Mouse (Mus musculus) forebrain, postnatal 0 days (tissue): ENCODE data around the gene Tiparp. TPM values are rescaled to one million over a fixed set of nuclear protein-coding genes. Genes with fewer than 3 reads are reported as not detected.

Source experiments
- ATAC-seq: fragments of 200-750 bp; cut with Nextera tagmentation; 2 replicates; pipeline ENCODE4 v1.8.0; 2017; ENCODE audit warnings: mild to moderate bottlenecking, moderate library complexity
- DNase-seq: peaks from one replicate; pipeline ENCODE4 v3.0.0-alpha.2; 2015
- H3K27ac ChIP-seq: fragments of 300-500 bp; sonication (generic); 2 replicates; pipeline ENCODE4 v1.5.1; 2014; ENCODE audit warnings: low read depth, mild to moderate bottlenecking, antibody characterized with exemption, low read length, moderate library complexity, mixed read lengths
- H3K27me3 ChIP-seq: fragments of 300-500 bp; sonication (generic); 2 replicates; pipeline ENCODE4 v1.6.1; 2014; ENCODE audit warnings: mild to moderate bottlenecking, low read length, mixed read lengths; ENCODE audit not compliant: insufficient read depth
- H3K36me3 ChIP-seq: fragments of 300-500 bp; sonication (generic); 2 replicates; pipeline ENCODE4 v1.6.1; 2014; ENCODE audit warnings: mild to moderate bottlenecking, moderate library complexity; ENCODE audit not compliant: insufficient read depth
- H3K4me1 ChIP-seq: fragments of 300-500 bp; sonication (generic); 2 replicates; pipeline ENCODE4 v1.6.1; 2014; ENCODE audit warnings: antibody characterized with exemption; ENCODE audit not compliant: insufficient read depth
- H3K4me2 ChIP-seq: fragments of 300-500 bp; sonication (generic); 2 replicates; pipeline ENCODE4 v1.6.1; 2014; ENCODE audit warnings: low read depth, mild to moderate bottlenecking, moderate library complexity
- H3K4me3 ChIP-seq: fragments of 300-500 bp; sonication (generic); 2 replicates; pipeline ENCODE4 v1.5.1; 2014; ENCODE audit warnings: low read depth, low read length, mixed read lengths
- H3K9ac ChIP-seq: fragments of 300-500 bp; sonication (generic); 2 replicates; pipeline ENCODE4 v1.6.1; 2014; ENCODE audit warnings: mild to moderate bottlenecking
- H3K9me3 ChIP-seq: fragments of 300-500 bp; sonication (generic); 2 replicates; pipeline ENCODE4 v1.6.1; 2016; ENCODE audit warnings: low read length
- CTCF ChIP-seq: sonication (generic); IDR thresholded peaks from 2 replicates; pipeline ENCODE4 v1.5.1; 2016; ENCODE audit warnings: antibody characterized with exemption, control low read depth, low read depth
- WGBS: fragments of 180-500 bp; shearing (Covaris S2); extraction: QIAGEN DNeasy Blood & Tissue Kit; methylation state at CpG from one replicate; pipeline ENCODE4 v1.1.7; 2014; 5-methylcytosine and 5-hydroxymethylcytosine counted together
- polyA plus RNA-seq: library from polyadenylated mRNA; unstranded; fragments of >200 nt; fragmentation: Nextera tagmentation; extraction: Ambion mirVana; gene quantifications from 2 replicates; pipeline ENCODE4 v1.2.1, GENCODE M21; 2015
- total RNA-seq: library from RNA; depleted of rRNA; stranded (reverse); fragments of >200 nt; gene quantifications from 2 replicates; pipeline ENCODE4 v1.2.3, GENCODE M21; 2014; rRNA removed

Gene Tiparp
- 23.3 and 26.8 TPM in 2 replicates for total RNA-seq
- 19.5 and 19.9 TPM in 2 replicates for polyA plus RNA-seq

DNA sequence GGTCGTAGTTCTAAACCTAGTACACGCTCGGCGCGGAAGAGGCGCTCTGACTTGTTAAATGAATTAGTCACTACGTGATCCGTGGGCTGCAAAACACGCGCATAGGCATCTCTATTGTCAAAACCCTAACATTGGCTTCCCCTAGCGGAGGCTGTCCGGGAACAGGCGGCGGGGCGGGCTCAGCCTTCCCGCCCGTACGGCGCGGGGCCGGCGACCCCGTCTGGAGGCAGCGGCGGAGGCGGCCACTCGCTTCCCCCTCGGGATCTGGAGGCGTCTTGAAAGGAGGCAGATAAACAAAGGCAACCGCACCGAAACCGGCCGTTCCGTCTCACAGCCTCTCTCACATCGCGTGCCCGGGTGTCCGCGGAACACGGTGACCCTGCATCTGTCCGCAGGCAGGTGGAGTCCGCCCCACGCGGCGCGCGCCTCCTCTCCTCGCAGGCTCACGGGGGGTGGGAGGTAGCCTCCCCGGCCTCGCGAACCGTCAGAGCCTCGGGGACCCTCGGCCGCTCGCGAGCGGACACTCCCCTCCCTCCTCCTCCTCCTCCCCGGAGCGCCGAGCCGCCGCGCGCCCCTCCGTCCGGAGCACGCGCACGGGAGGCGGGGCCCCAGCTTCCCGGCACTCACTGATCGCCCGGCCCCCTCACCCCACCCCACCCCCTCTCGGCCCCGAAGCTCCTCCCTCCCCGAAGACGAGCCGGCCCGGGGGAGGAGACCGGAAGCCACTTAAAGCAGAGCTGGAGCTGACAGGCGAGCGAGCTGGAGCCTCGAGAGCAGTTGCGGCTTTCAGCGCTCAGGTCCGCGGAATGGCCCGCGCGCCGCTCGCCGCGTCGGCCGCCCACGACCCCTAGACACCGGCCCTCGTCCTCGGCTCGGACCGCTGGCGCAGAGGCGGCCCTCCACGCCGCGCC, at the start of gene Tiparp:
TSS of gene Tiparp (plus strand) at position 720 of the 911 bp plus-strand sequence.
- peak; percentile 69 for TF ChIP-seq CTCF
- no peaks in the 10 kb centered on the region for H3K27me3 ChIP-seq
- H3K36me3 ChIP-seq: no peaks in the 10 kb centered on the region
- H3K9ac ChIP-seq: peak within 1 kb of the TSS; percentile 98
- H3K4me2 ChIP-seq: peak within 1 kb of the TSS; percentile 82
- H3K4me3 ChIP-seq: peak within 1 kb of the TSS; percentile 89
- DNase-seq: peak; percentile 95
- ATAC-seq: peak; percentile 95
- no peaks in the 10 kb centered on the region for H3K4me1 ChIP-seq
- H3K9me3 ChIP-seq: no peaks in the 10 kb centered on the region
- H3K27ac ChIP-seq: peak within 1 kb of the TSS; percentile 99
- WGBS: 3% methylated on average over 105 of the region's 109 CpGs

DNA sequence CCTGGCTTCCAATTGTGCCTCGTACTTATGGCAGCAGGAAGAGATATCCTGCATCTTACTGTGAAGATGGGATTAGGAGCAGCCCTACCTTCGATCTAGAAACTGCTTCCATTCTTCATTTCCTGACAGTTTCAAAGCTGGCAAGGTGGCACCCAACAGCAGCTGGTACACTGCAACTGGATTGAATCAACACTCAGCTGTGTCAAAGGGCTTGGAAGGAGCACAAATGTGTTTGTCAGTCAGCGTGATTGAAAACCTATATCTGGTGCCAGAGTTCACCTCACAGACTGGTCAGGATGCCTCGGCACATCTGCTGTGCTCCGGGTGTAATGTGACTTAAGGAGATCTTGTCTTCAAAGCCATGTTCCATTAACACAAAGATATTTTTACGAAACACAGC, 47.5 kb upstream of the Tiparp start:
- no peak for TF ChIP-seq CTCF
- no peaks in the 10 kb centered on the region for H3K9me3 ChIP-seq
- ATAC-seq: no peak
- H3K4me1 ChIP-seq: no peaks in the 10 kb centered on the region
- WGBS: 78% methylated on average over 6 of the region's 6 CpGs
- no peaks in the 10 kb centered on the region for H3K36me3 ChIP-seq
- no peak overlapping the region for H3K4me2 ChIP-seq
- H3K27me3 ChIP-seq: no peaks in the 10 kb centered on the region
- no peak overlapping the region for H3K9ac ChIP-seq
- no peak overlapping the region for H3K27ac ChIP-seq
- H3K4me3 ChIP-seq: no peak overlapping the region
- no peak for DNase-seq

DNA sequence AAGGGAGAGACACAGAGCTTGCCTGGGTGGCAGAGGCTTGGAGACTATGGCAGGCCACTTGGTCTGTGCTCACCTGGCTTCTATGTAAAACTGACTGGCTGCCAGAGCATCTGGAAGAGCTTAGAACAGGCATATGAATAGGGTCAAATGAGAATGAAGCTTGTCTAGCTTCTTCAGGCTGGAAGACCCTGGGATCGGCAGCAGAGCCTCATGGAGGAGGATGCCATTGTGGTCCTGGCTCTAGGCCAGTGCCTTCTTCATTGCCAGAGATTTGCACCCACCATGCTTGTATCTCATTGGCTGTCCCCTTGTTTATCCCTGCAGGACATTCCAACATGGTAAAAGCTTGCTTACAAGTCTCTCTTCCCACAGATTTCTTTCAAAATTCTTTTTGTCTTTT, 45.9 kb upstream of the Tiparp start:
- no peaks in the 10 kb centered on the region for H3K36me3 ChIP-seq
- DNase-seq (no peak), ATAC-seq (no peak)
- H3K27ac ChIP-seq: no peak overlapping the region
- no peaks in the 10 kb centered on the region for H3K4me1 ChIP-seq
- WGBS: 32% methylated on average over 1 of the region's 1 CpGs
- no peak for TF ChIP-seq CTCF
- H3K4me3 ChIP-seq: no peak overlapping the region
- H3K9ac ChIP-seq: no peak overlapping the region
- no peaks in the 10 kb centered on the region for H3K9me3 ChIP-seq
- no peak overlapping the region for H3K4me2 ChIP-seq
- no peaks in the 10 kb centered on the region for H3K27me3 ChIP-seq

DNA sequence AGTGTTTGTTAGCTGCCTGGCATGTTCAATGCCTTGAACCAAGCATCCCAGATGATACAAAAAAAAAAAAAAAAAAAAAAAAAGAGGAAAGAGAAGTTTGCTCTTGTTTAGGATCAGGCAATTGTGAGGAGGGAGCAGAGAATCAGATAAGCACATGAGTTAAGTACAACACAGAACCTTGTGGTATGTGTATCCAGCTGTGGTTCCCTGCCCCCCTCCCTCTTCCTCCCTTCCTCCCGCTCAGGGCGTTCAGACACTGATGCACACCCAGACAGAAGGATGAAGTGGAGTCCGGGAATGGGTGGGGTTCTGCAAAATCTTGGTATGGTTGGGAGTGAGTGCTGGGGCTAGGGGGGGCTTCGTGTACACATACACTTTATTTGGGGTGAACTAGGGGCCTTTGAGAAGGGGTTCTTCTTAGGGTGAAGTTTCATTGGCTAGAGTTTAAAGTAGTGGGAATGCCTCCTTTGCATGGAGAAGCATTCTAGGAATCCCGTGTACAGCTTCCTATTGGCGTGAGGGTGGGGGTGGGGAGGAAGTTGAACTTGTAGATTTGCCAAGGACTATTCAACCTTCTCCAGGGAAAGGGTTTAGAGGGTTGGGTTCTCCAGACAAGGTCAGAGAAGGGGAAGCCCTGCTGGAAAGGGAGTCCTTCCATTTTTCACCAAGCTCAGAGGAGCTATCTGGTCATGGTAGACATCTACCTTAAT, 45.4 kb upstream of the Tiparp start:
- no peaks in the 10 kb centered on the region for H3K9me3 ChIP-seq
- H3K9ac ChIP-seq: no peak overlapping the region
- no peaks in the 10 kb centered on the region for H3K27me3 ChIP-seq
- H3K36me3 ChIP-seq: no peaks in the 10 kb centered on the region
- H3K4me2 ChIP-seq: no peak overlapping the region
- no peak overlapping the region for H3K27ac ChIP-seq
- no peaks in the 10 kb centered on the region for H3K4me1 ChIP-seq
- WGBS: 75% methylated on average over 6 of the region's 6 CpGs
- TF ChIP-seq CTCF: no peak
- H3K4me3 ChIP-seq: no peak overlapping the region
- DNase-seq (no peak), ATAC-seq (no peak)

DNA sequence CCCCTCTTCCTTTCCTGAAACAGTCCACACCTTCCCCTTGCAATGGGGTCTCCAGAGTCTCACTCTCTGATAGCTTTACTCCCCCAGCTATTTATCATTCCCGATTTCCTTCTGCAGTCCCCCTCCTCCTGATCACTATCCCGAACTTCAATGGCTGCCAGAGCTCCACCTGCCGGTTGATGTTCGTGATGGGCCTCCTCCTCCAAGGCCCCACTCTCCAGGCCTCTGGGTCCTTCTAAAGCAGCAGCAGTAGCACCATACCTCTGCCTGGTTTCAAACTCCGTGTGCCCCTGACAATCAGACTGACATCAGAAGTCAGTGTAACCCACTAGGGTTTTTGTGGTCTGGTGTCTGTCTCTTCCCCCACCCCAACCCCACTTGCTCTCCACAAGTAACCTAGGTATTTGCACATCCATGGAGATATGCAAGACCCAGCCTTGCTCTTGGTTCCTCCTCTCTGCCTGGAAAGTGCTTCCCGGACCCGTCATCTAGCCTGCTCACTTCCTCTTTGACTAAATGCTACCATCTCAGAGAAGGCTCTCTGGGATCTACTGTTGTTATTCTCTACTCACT, 44.0 kb upstream of the Tiparp start:
- H3K4me1 ChIP-seq: no peaks in the 10 kb centered on the region
- no peaks in the 10 kb centered on the region for H3K36me3 ChIP-seq
- no peak overlapping the region for H3K4me3 ChIP-seq
- WGBS: 82% methylated on average over 7 of the region's 7 CpGs
- ATAC-seq (no peak), DNase-seq (no peak)
- no peak for TF ChIP-seq CTCF
- no peak overlapping the region for H3K27ac ChIP-seq
- no peaks in the 10 kb centered on the region for H3K9me3 ChIP-seq
- no peak overlapping the region for H3K4me2 ChIP-seq
- no peak overlapping the region for H3K9ac ChIP-seq
- no peaks in the 10 kb centered on the region for H3K27me3 ChIP-seq

DNA sequence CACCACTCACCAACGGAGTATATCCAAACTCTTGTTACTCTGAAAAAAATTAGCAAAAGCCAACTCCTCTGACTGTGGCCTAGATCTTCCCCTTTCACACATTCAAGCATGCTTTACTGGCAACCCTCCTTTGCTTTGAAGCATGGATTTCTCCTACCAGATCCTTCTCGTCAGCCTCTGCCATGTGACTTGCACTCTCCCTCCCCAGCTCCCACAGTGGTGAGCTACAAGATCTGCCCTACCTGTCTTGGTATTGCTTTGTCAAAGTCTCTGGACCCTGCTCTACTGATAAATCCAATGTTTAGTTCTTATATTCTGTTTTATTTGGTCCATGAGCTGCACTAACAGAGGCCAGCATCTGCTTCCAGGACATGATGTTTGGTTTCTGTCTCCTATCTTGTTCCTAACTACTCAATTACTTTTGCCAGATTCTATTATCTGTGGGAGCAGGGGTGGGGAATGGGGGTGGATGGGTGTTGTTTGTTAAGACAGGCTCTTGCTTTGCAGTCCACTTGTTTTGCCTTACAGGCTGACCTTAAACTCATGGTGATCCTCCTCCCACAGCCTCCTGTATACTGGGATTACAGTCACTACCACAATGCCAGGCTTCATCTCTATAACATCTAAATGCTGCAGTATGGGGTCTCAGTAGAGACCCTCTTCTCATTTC, 40.7 kb upstream of the Tiparp start:
- no peaks in the 10 kb centered on the region for H3K36me3 ChIP-seq
- no peak for TF ChIP-seq CTCF
- 68% methylated on average over 2 of the region's 2 CpGs for WGBS
- no peak for ATAC-seq
- no peaks in the 10 kb centered on the region for H3K27me3 ChIP-seq
- no peak for DNase-seq
- H3K4me3 ChIP-seq: no peak overlapping the region
- no peaks in the 10 kb centered on the region for H3K4me1 ChIP-seq
- H3K4me2 ChIP-seq: no peak overlapping the region
- no peaks in the 10 kb centered on the region for H3K9me3 ChIP-seq
- H3K27ac ChIP-seq: no peak overlapping the region
- no peak overlapping the region for H3K9ac ChIP-seq
